ENCODE assay signal across 22 mouse cellular contexts in genomic region chr4:58496743-58497142, GRCm38 (mm10). TPM values are rescaled to one million over a fixed set of nuclear protein-coding genes. Genes with fewer than 3 reads are reported as not detected.
DNase-seq lines count a peak whose midpoint lies in the region; ATAC-seq and TF ChIP-seq lines count a peak whose summit lies in the region.
"Had no signal": no experiment of that assay in that cellular context is flagged by ENCODE, and none has a peak within 500 bp of the region (broad histone marks: within the 10 kb centered on the region; RNA-seq: fewer than 3 reads in every experiment).

No protein-coding gene starts in this region.

- ATAC-seq in intestine, embryonic 14.5 days (replicated peaks; ENCODE audit: low FRiP score, low TSS enrichment, low read depth) = 0 out of 2 replicates have a peak, but pooled peaks have one; percentile 45
- no peak; the same call in 1 of the 2 replicates for ATAC-seq in intestine, postnatal 0 days
- no peak for ATAC-seq in embryonic facial prominence, embryonic 15.5 days (ENCODE audit: insufficient number of reproducible peaks, low FRiP score, low TSS enrichment, low read depth)
- ATAC-seq in stomach, embryonic 15.5 days (ENCODE audit: insufficient read depth, low FRiP score, low read depth) = no peak
- no peak for ATAC-seq in forebrain, embryonic 13.5 days
- ATAC-seq: forebrain, embryonic 16.5 days; hindbrain, postnatal 0 days had no signal

- peaks cover 27% of the 10 kb centered on the region for H3K4me1 ChIP-seq in intestine, embryonic 14.5 days (replicated peaks; ENCODE audit: control insufficient read depth, insufficient read depth, low read length)
- H3K4me1 ChIP-seq in intestine, postnatal 0 days (replicated peaks; ENCODE audit: control insufficient read depth, insufficient read depth, low read length) = peaks cover 1% of the 10 kb centered on the region; the same call in 1 of the 2 replicates
- peaks cover 0 to 9% of the 10 kb centered on the region in 2 experiments; a peak in 2 of 4 replicates for H3K4me1 ChIP-seq in ES-E14 (ENCODE audit: control insufficient read depth in 2 of 2, insufficient read depth in 2 of 2, low read length in 2 of 2, poor library complexity in 1 of 2)
- peaks cover 49% of the 10 kb centered on the region for H3K4me1 ChIP-seq in embryonic facial prominence, embryonic 15.5 days
- H3K4me1 ChIP-seq in stomach, embryonic 15.5 days = peaks cover 32% of the 10 kb centered on the region
- peaks cover 24% of the 10 kb centered on the region for H3K4me1 ChIP-seq in forebrain, embryonic 13.5 days

- no peaks in the 10 kb centered on the region for H3K27me3 ChIP-seq in intestine, embryonic 14.5 days (replicated peaks; ENCODE audit: control insufficient read depth, insufficient read depth, low read length)
- no peaks in the 10 kb centered on the region for H3K27me3 ChIP-seq in intestine, postnatal 0 days (replicated peaks; ENCODE audit: control insufficient read depth, insufficient read depth, low read length)
- H3K27me3 ChIP-seq in embryonic facial prominence, embryonic 15.5 days = no peaks in the 10 kb centered on the region
- no peaks in the 10 kb centered on the region for H3K27me3 ChIP-seq in stomach, embryonic 15.5 days (replicated peaks)
- no peaks in the 10 kb centered on the region for H3K27me3 ChIP-seq in forebrain, embryonic 13.5 days
- H3K27me3 ChIP-seq: hindbrain, embryonic 13.5 days had no signal

- no peak for TF ChIP-seq CTCF in intestine, postnatal 0 days (IDR thresholded peaks at IDR 0.05; ENCODE audit: low read depth)

- no peak for DNase-seq in intestine, embryonic 14.5 days (ENCODE audit: low spot score)
- no peak for DNase-seq in ES-E14 (ENCODE audit: low read depth, low spot score)
- DNase-seq in adrenal gland, adult 8-10 months = no peak
- DNase-seq in kidney, postnatal 4 days = no peak
- DNase-seq: adrenal gland, adult 2 months; adrenal gland, postnatal 36 days; cerebellum, adult 2 months; cerebellum, postnatal 10 days; gastrocnemius, adult 2 months; gastrocnemius, postnatal 36 days; heart, adult 18-20 months; heart, postnatal 10 days; kidney, adult 18-20 months had no signal

- 0 out of 2 replicates have a peak, but pooled peaks cover 5% of the 10 kb centered on the region for H3K36me3 ChIP-seq in intestine, embryonic 14.5 days (ENCODE audit: control insufficient read depth, insufficient read depth, low read length)
- H3K36me3 ChIP-seq in intestine, postnatal 0 days (ENCODE audit: control insufficient read depth, insufficient read depth) = no peaks in the 10 kb centered on the region
- no peaks in the 10 kb centered on the region for H3K36me3 ChIP-seq in ES-E14 (ENCODE audit: control insufficient read depth, insufficient read depth, low read length, poor library complexity, severe bottlenecking)
- H3K36me3 ChIP-seq in embryonic facial prominence, embryonic 15.5 days = no peaks in the 10 kb centered on the region
- H3K36me3 ChIP-seq in stomach, embryonic 15.5 days = no peaks in the 10 kb centered on the region
- no peaks in the 10 kb centered on the region for H3K36me3 ChIP-seq in forebrain, embryonic 13.5 days (ENCODE audit: poor library complexity, severe bottlenecking)
- H3K36me3 ChIP-seq: G1E; heart, embryonic 10.5 days; hindbrain, embryonic 13.5 days had no signal

- H3K9me3 ChIP-seq in intestine, embryonic 14.5 days (ENCODE audit: control insufficient read depth, low read length) = no peaks in the 10 kb centered on the region
- no peaks in the 10 kb centered on the region for H3K9me3 ChIP-seq in intestine, postnatal 0 days (ENCODE audit: control insufficient read depth)
- H3K9me3 ChIP-seq in ES-E14 (ENCODE audit: control insufficient read depth, insufficient read depth, low read depth, low read length) = no peaks in the 10 kb centered on the region
- no peaks in the 10 kb centered on the region for H3K9me3 ChIP-seq in embryonic facial prominence, embryonic 15.5 days (replicated peaks)
- H3K9me3 ChIP-seq in stomach, embryonic 15.5 days = no peaks in the 10 kb centered on the region
- H3K9me3 ChIP-seq in forebrain, embryonic 13.5 days (replicated peaks) = no peaks in the 10 kb centered on the region
- H3K9me3 ChIP-seq: heart, embryonic 10.5 days; hindbrain, embryonic 13.5 days had no signal

- H3K27ac ChIP-seq in intestine, embryonic 14.5 days (ENCODE audit: low read depth) = peak overlapping the region; percentile 9; the same call in 1 of the 2 replicates
- no peak overlapping the region for H3K27ac ChIP-seq in intestine, postnatal 0 days (ENCODE audit: low read depth, low read length)
- no peak overlapping the region for H3K27ac ChIP-seq in ES-E14 (ENCODE audit: insufficient read depth, low read depth, low read length, poor library complexity, severe bottlenecking)
- peak overlapping the region; percentile 48 for H3K27ac ChIP-seq in embryonic facial prominence, embryonic 15.5 days (replicated peaks)
- H3K27ac ChIP-seq in stomach, embryonic 15.5 days = peak overlapping the region; percentile 78
- no peak overlapping the region for H3K27ac ChIP-seq in forebrain, embryonic 13.5 days
- H3K27ac ChIP-seq: gastrocnemius, adult 2 months; heart, embryonic 10.5 days; hindbrain, embryonic 13.5 days; hindbrain, postnatal 0 days had no signal

- WGBS in intestine, embryonic 14.5 days = 38% methylated on average over 8 of the region's 8 CpGs
- whole genome bisulfite sequencing in intestine, postnatal 0 days = 43% methylated on average over 8 of the region's 8 CpGs
- 56% methylated on average over 8 of the region's 8 CpGs for WGBS in embryonic facial prominence, embryonic 15.5 days
- WGBS in stomach, embryonic 15.5 days = 40% methylated on average over 8 of the region's 8 CpGs
- 69% methylated on average over 8 of the region's 8 CpGs for WGBS in forebrain, embryonic 13.5 days

- H3K4me3 ChIP-seq in intestine, embryonic 14.5 days (ENCODE audit: low read depth, low read length) = no peak overlapping the region
- H3K4me3 ChIP-seq in intestine, postnatal 0 days (ENCODE audit: low read depth, low read length) = no peak overlapping the region
- no peak overlapping the region for H3K4me3 ChIP-seq in ES-E14 (ENCODE audit: insufficient read depth in 1 of 2, low read depth in 1 of 2, low read length in 2 of 2, poor library complexity in 1 of 2, severe bottlenecking in 1 of 2)
- no peak overlapping the region for H3K4me3 ChIP-seq in embryonic facial prominence, embryonic 15.5 days (replicated peaks)
- no peak overlapping the region for H3K4me3 ChIP-seq in stomach, embryonic 15.5 days (replicated peaks)
- no peak overlapping the region for H3K4me3 ChIP-seq in forebrain, embryonic 13.5 days
- H3K4me3 ChIP-seq: gastrocnemius, adult 2 months; heart, embryonic 10.5 days; hindbrain, embryonic 13.5 days had no signal

- peak overlapping the region; percentile 11; the same call in 1 of the 2 replicates for H3K4me2 ChIP-seq in intestine, embryonic 14.5 days (ENCODE audit: low read length)
- H3K4me2 ChIP-seq in intestine, postnatal 0 days (replicated peaks; ENCODE audit: low read depth) = no peak overlapping the region
- H3K4me2 ChIP-seq in embryonic facial prominence, embryonic 15.5 days (replicated peaks) = no peak overlapping the region
- H3K4me2 ChIP-seq in stomach, embryonic 15.5 days = peak overlapping the region; percentile 37; the same call in 1 of the 2 replicates
- no peak overlapping the region for H3K4me2 ChIP-seq in forebrain, embryonic 13.5 days
- H3K4me2 ChIP-seq: hindbrain, embryonic 13.5 days had no signal

- H3K9ac ChIP-seq in intestine, embryonic 14.5 days (ENCODE audit: low read length) = no peak overlapping the region
- H3K9ac ChIP-seq in intestine, postnatal 0 days (ENCODE audit: low read depth, low read length) = no peak overlapping the region
- no peak overlapping the region for H3K9ac ChIP-seq in ES-E14 (ENCODE audit: insufficient read depth, low read depth, low read length, poor library complexity, severe bottlenecking)
- no peak overlapping the region for H3K9ac ChIP-seq in embryonic facial prominence, embryonic 15.5 days
- no peak overlapping the region for H3K9ac ChIP-seq in stomach, embryonic 15.5 days
- H3K9ac ChIP-seq in forebrain, embryonic 13.5 days = no peak overlapping the region
- H3K9ac ChIP-seq: hindbrain, embryonic 13.5 days had no signal

- in situ Hi-C loops in ES-E14 (cut with MboI; ENCODE audit: low sequenced_read_pairs in 2 of 2, unreplicated experiment in 2 of 2) = no loop called here

TF ChIP-seq in ES-E14, 5 proteins besides CTCF, POLR2A, EP300 and RAD21:
- TF ChIP-seq ZNF384 (IDR thresholded peaks at IDR 0.05; ENCODE audit: low read depth, low read length) = no peak
- TF ChIP-seq CHD2 (IDR thresholded peaks at IDR 0.05; ENCODE audit: low read depth, low read length) = no peak
- peak; percentile 90 for TF ChIP-seq MAFK (IDR thresholded peaks at IDR 0.05; ENCODE audit: insufficient read depth, low read depth, low read length)

RNA-seq across cellular contexts. Expression of gene Lpar1, which starts 57.0 kb away (rescaled TPM):
- 57.0 and 66.2 TPM in 2 replicates for polyA plus RNA-seq in intestine, embryonic 14.5 days (2014; fragmentation: Nextera tagmentation; extraction: Ambion mirVana)
- polyA plus RNA-seq in intestine, postnatal 0 days (2015; fragmentation: Nextera tagmentation; extraction: Ambion mirVana) = 64.9 and 70.3 TPM in 2 replicates
- total RNA-seq in ES-E14 (2012; rRNA removed) = 31.0 and 44.2 TPM in 2 replicates
- 90.5 and 91.8 TPM in 2 replicates for polyA plus RNA-seq in embryonic facial prominence, embryonic 15.5 days (2015; fragmentation: Nextera tagmentation; extraction: Ambion mirVana)
- polyA plus RNA-seq in stomach, embryonic 15.5 days (2015; fragmentation: Nextera tagmentation; extraction: Ambion mirVana) = 66.6 and 68.7 TPM in 2 replicates
- 10 to 100 TPM; 18.1 to 34.1 (median 27.7) TPM for total RNA-seq in adrenal gland, adult 8-10 months (2022)
- 29.9 and 35.7 TPM in 2 replicates for polyA plus RNA-seq in forebrain, embryonic 13.5 days (2015; fragmentation: Nextera tagmentation; extraction: Ambion mirVana)
- polyA plus RNA-seq: G1E had no signal

Comparison
In these comparisons a context has a peak if more than half of its experiments do, and no peak if none do; other contexts are left out.
1. H3K27ac ChIP-seq: peak in intestine, embryonic 14.5 days (single experiment), embryonic facial prominence, embryonic 15.5 days (single experiment) and stomach, embryonic 15.5 days (single experiment); none in intestine, postnatal 0 days (single experiment), ES-E14 (single experiment) and forebrain, embryonic 13.5 days (single experiment).
2. H3K4me2 ChIP-seq: peak in intestine, embryonic 14.5 days (single experiment) and stomach, embryonic 15.5 days (single experiment); none in intestine, postnatal 0 days (single experiment), embryonic facial prominence, embryonic 15.5 days (single experiment) and forebrain, embryonic 13.5 days (single experiment).